Mouse (Mus musculus) limb, embryonic 10.5 days (tissue): ENCODE measurements around the gene Ncor2. TPM values are rescaled to one million over a fixed set of nuclear protein-coding genes. Genes with fewer than 3 reads are reported as not detected.

ENCODE experiments used
- DNase-seq: peaks from one replicate; pipeline ENCODE4 v3.0.0-alpha.2; 2017; ENCODE audit warnings: low spot score
- H3K27ac ChIP-seq: fragments of 300-500 bp; sonication (generic); 2 replicates; pipeline ENCODE4 v1.5.1; 2016; ENCODE audit warnings: mild to moderate bottlenecking
- H3K27me3 ChIP-seq: fragments of 300-500 bp; sonication (generic); 2 replicates; pipeline ENCODE4 v1.6.1; 2016; ENCODE audit warnings: low read depth, mild to moderate bottlenecking; ENCODE audit not compliant: poor library complexity, severe bottlenecking
- H3K36me3 ChIP-seq: fragments of 300-500 bp; sonication (generic); 2 replicates; pipeline ENCODE4 v1.6.1; 2016; ENCODE audit warnings: mild to moderate bottlenecking, moderate library complexity
- H3K4me1 ChIP-seq: fragments of 300-500 bp; sonication (generic); 2 replicates; pipeline ENCODE4 v1.6.1; 2016
- H3K4me3 ChIP-seq: fragments of 300-500 bp; sonication (generic); 2 replicates; pipeline ENCODE4 v1.5.1; 2016; ENCODE audit warnings: mild to moderate bottlenecking, moderate library complexity
- H3K9me3 ChIP-seq: fragments of 300-500 bp; sonication (generic); replicated peaks from 2 replicates; pipeline ENCODE4 v1.6.1; 2016; ENCODE audit warnings: mild to moderate bottlenecking
- WGBS: fragments of 180-500 bp; shearing (Covaris S2); methylation state at CpG from one replicate; pipeline ENCODE4 v1.1.7; 2016; 5-methylcytosine and 5-hydroxymethylcytosine counted together
- polyA plus RNA-seq: library from polyadenylated mRNA; unstranded; fragments of >200 nt; fragmentation: Nextera tagmentation; extraction: Ambion mirVana; gene quantifications from 2 replicates; pipeline ENCODE4 v1.2.1, GENCODE M21; 2016

Ncor2 gene
- polyA plus RNA-seq, 1 experiment from 2014 or later: 26.8 TPM

- H3K4me3 ChIP-seq: no peak overlapping the region
- 55% methylated on average over 14 of the region's 14 CpGs for WGBS
- no peaks in the 10 kb centered on the region for H3K27me3 ChIP-seq
- no peaks in the 10 kb centered on the region for H3K9me3 ChIP-seq
- peaks cover 88% of the 10 kb centered on the region for H3K4me1 ChIP-seq
- DNase-seq: no peak
- H3K36me3 ChIP-seq: no peaks in the 10 kb centered on the region; the same call in 1 of the 2 replicates
- peak overlapping the region; percentile 68; the same call in 1 of the 2 replicates for H3K27ac ChIP-seq
Observed at GRCm38 (mm10) chr5:125136996-125137671, 41.9 kb downstream of the Ncor2 start.

- Histone ChIP-seq H3K4me3 (no peak overlapping the region), H3K36me3 (no peaks in the 10 kb centered on the region; the same call in 1 of the 2 replicates), H3K27me3 (no peaks in the 10 kb centered on the region), H3K9me3 (no peaks in the 10 kb centered on the region), H3K27ac (peak overlapping the region; percentile 68; the same call in 1 of the 2 replicates), H3K4me1 (peaks cover 88% of the 10 kb centered on the region)
- DNase-seq: no peak
- WGBS: 61% methylated on average over 5 of the region's 5 CpGs
Observed at GRCm38 (mm10) chr5:125136296-125136995, 42.6 kb downstream of the Ncor2 start.

GRCm38 (mm10) chr5:125134795-125135468, 44.1 kb downstream of the Ncor2 start:
- no peaks in the 10 kb centered on the region for H3K27me3 ChIP-seq
- no peaks in the 10 kb centered on the region; the same call in 1 of the 2 replicates for H3K36me3 ChIP-seq
- H3K9me3 ChIP-seq: no peaks in the 10 kb centered on the region
- H3K4me1 ChIP-seq: peaks cover 88% of the 10 kb centered on the region
- no peak overlapping the region for H3K4me3 ChIP-seq
- WGBS: 37% methylated on average over 11 of the region's 11 CpGs
- peak; percentile 72 for DNase-seq
- peak overlapping the region; percentile 84 for H3K27ac ChIP-seq

GRCm38 (mm10) chr5:125134391-125134790, 44.6 kb downstream of the Ncor2 start:
- Histone ChIP-seq H3K27ac (peak overlapping the region; percentile 84), H3K4me1 (peaks cover 88% of the 10 kb centered on the region), H3K36me3 (no peaks in the 10 kb centered on the region; the same call in 1 of the 2 replicates), H3K27me3 (no peaks in the 10 kb centered on the region), H3K4me3 (no peak overlapping the region), H3K9me3 (no peaks in the 10 kb centered on the region)
- WGBS: 79% methylated on average over 7 of the region's 7 CpGs
- no peak for DNase-seq

DNA sequence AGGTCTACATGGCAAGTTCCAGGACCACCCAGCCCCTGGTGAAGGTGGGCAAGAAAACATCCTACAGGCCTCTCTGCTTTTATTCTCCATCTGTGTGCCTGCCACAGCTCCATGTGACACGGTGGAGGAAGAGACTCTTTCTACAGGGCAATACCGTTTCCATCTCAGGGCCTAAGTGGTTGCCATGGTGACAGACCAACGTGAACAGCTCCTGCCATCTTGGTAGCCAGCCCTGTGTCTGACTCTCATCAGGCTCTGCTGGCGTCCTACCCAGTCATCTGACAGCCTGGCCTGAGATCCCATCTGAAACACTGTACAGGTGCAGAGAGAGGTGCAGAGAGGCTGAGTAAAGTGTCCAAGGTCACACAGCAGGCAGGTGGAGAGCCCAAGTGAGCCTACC, 45.4 kb downstream of the Ncor2 start:
- no peak for DNase-seq
- Histone ChIP-seq H3K4me1 (peaks cover 88% of the 10 kb centered on the region), H3K27ac (peak overlapping the region; percentile 84; the same call in 1 of the 2 replicates), H3K36me3 (no peaks in the 10 kb centered on the region; the same call in 1 of the 2 replicates), H3K9me3 (no peaks in the 10 kb centered on the region), H3K27me3 (no peaks in the 10 kb centered on the region), H3K4me3 (no peak overlapping the region)
- 81% methylated on average over 4 of the region's 4 CpGs for WGBS

DNA sequence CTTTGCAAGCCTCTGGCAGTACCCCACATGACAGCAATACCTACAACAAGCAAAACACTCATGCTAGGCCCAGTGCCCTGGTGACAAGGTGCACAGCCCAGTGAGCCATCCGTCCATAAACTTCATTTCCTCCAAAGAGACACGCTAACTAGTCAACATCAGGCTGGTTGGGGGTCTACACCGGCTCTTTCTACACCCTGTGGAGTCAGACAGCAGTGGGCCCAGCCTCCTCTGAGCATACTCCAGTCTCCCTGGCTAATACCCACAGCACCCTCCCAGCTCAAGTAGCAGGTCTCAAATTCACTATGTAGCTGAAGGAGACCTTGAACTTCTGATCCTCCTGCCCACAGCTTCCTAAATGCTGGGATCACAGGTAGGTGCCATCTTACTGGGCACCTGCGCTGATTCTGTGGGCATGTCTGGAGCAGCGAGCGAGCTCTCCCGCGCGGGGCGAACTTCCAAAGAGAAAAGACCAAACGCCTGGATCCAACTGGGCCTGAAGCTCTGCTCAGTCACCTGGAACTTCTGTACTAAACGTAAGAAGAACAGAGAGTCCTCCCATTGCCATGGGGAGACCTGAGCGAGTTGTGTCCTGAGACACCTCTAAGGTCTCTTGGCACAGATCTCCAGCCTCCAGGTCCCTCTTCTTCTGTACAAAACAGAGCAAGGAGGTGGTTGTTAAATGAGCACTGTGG, 46.3 kb downstream of the Ncor2 start:
- DNase-seq: no peak
- 0 out of 2 replicates have a peak overlapping the region, but pooled peaks have one; percentile 70 for H3K27ac ChIP-seq
- peaks cover 86% of the 10 kb centered on the region for H3K4me1 ChIP-seq
- 92% methylated on average over 13 of the region's 13 CpGs for WGBS
- H3K9me3 ChIP-seq: no peaks in the 10 kb centered on the region
- no peaks in the 10 kb centered on the region for H3K27me3 ChIP-seq
- H3K4me3 ChIP-seq: no peak overlapping the region
- H3K36me3 ChIP-seq: no peaks in the 10 kb centered on the region; the same call in 1 of the 2 replicates

DNA sequence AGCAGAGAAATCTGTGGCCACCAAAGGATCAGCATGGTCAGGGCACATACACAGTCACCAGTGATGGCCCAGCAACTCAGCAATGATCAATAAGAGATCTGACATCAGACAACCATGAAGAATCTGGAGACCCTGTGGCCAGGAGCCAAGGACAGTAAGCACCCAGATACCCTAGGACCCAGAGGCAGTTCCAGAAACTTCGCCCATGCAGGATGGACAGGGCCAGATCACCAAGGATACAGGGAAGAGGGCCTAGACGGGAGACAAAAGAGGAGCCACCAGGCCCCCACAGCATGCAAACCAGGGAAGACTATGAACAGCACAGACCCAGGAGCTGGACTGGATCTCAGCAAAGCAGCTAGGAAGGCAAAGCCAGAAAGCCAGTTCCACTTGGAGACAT, 47.0 kb downstream of the Ncor2 start:
- 81% methylated on average over 2 of the region's 2 CpGs for WGBS
- no peak for DNase-seq
- no peak overlapping the region for H3K4me3 ChIP-seq
- no peaks in the 10 kb centered on the region for H3K9me3 ChIP-seq
- H3K36me3 ChIP-seq: no peaks in the 10 kb centered on the region; the same call in 1 of the 2 replicates
- no peaks in the 10 kb centered on the region for H3K27me3 ChIP-seq
- 0 out of 2 replicates have a peak overlapping the region, but pooled peaks have one; percentile 70 for H3K27ac ChIP-seq
- H3K4me1 ChIP-seq: peaks cover 84% of the 10 kb centered on the region

- Histone ChIP-seq H3K4me3 (no peak overlapping the region), H3K9me3 (no peaks in the 10 kb centered on the region), H3K4me1 (peaks cover 79% of the 10 kb centered on the region), H3K27me3 (no peaks in the 10 kb centered on the region), H3K27ac (peak overlapping the region; percentile 70; the same call in 1 of the 2 replicates), H3K36me3 (no peaks in the 10 kb centered on the region; the same call in 1 of the 2 replicates)
- 90% methylated on average over 3 of the region's 3 CpGs for WGBS
- DNase-seq: no peak
Observed at GRCm38 (mm10) chr5:125130406-125130805, 48.6 kb downstream of the Ncor2 start.

DNA sequence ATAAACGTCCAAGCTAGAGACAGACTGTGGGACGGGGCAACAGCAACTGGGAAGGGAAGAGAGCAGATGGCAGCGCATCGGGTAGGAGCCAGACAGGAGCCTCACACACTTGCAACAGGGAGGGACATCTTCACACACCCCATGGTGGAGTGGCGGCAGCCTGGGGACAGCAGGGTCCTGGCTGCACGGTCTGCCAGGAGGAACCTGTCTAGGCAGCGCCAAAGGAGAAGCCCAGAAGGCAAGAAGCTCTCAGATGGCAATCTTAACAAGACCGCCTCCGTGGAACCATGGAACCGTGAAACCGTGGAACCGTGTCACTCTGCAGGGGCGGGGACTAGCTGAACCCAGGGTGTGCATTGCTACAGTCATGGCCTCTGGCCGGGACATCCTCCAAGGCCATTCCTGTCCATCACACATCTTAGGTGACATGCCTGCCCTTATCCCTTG, 50.1 kb downstream of the Ncor2 start:
- 86% methylated on average over 14 of the region's 14 CpGs for WGBS
- no peak overlapping the region; the same call in 1 of the 2 replicates for H3K27ac ChIP-seq
- no peaks in the 10 kb centered on the region for H3K27me3 ChIP-seq
- no peaks in the 10 kb centered on the region for H3K9me3 ChIP-seq
- no peak overlapping the region for H3K4me3 ChIP-seq
- DNase-seq: no peak
- H3K4me1 ChIP-seq: peaks cover 79% of the 10 kb centered on the region
- H3K36me3 ChIP-seq: peaks cover 11% of the 10 kb centered on the region

GRCm38 (mm10) chr5:125127920-125128319, 51.1 kb downstream of the Ncor2 start:
- DNase-seq: no peak
- no peak overlapping the region for H3K27ac ChIP-seq
- H3K4me3 ChIP-seq: no peak overlapping the region
- peaks cover 81% of the 10 kb centered on the region for H3K4me1 ChIP-seq
- H3K36me3 ChIP-seq: peaks cover 21% of the 10 kb centered on the region
- no peaks in the 10 kb centered on the region for H3K27me3 ChIP-seq
- WGBS: 100% methylated on average over 1 of the region's 1 CpGs
- H3K9me3 ChIP-seq: no peaks in the 10 kb centered on the region

DNA sequence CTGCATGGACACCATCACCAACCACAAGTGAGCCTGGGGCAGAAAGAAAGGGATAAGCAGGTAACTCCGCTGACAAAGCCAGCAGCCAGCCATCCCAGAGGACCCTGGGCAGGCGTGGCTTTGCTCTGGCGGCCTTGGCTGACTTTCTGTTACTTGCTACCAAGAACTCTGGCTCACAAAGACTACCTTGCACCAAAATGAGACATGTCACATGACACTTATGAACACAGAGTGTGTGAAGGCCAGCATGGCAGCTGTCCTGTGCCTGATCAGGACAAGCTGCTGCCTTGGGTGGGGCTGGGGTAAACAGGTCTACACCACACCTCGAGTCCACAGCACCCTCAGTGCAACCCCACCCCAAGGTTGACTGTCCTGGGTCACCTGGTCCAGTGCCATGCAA, 51.6 kb downstream of the Ncor2 start:
- WGBS: 89% methylated on average over 4 of the region's 4 CpGs
- Histone ChIP-seq H3K27me3 (no peaks in the 10 kb centered on the region), H3K27ac (no peak overlapping the region), H3K4me3 (no peak overlapping the region), H3K9me3 (no peaks in the 10 kb centered on the region), H3K36me3 (peaks cover 26% of the 10 kb centered on the region), H3K4me1 (peaks cover 80% of the 10 kb centered on the region)
- DNase-seq: no peak

GRCm38 (mm10) chr5:125125966-125126464, 53.0 kb downstream of the Ncor2 start:
- no peak overlapping the region for H3K27ac ChIP-seq
- DNase-seq: no peak

More at GRCm38 (mm10) chr5:125125966-125126464, 53.0 kb downstream of the Ncor2 start:
- Histone ChIP-seq H3K4me1 (peaks cover 69% of the 10 kb centered on the region), H3K4me3 (no peak overlapping the region), H3K36me3 (peaks cover 38% of the 10 kb centered on the region), H3K9me3 (no peaks in the 10 kb centered on the region), H3K27me3 (no peaks in the 10 kb centered on the region)
- 83% methylated on average over 4 of the region's 4 CpGs for WGBS
